Mouse (Mus musculus) frontal cortex, postnatal 36 days (tissue): ENCODE data around the gene Rnf34.

Experiments used
- DNase-seq, 2 experiments: peaks; one replicate each; pipeline ENCODE4 v3.0.0; 2022; ENCODE audit warnings: low spot score in 2 of 2

The Rnf34 gene

GRCm38 (mm10) chr5:122873573-122873972 lies 23.7 kb downstream of the Rnf34 start:
- DNase-seq: no peak

GRCm38 (mm10) chr5:122874359-122874758 lies 24.5 kb downstream of the Rnf34 start:
- no peak for DNase-seq

- no peak for DNase-seq
Observed at GRCm38 (mm10) chr5:122876671-122877070, 26.8 kb downstream of the Rnf34 start.

DNA sequence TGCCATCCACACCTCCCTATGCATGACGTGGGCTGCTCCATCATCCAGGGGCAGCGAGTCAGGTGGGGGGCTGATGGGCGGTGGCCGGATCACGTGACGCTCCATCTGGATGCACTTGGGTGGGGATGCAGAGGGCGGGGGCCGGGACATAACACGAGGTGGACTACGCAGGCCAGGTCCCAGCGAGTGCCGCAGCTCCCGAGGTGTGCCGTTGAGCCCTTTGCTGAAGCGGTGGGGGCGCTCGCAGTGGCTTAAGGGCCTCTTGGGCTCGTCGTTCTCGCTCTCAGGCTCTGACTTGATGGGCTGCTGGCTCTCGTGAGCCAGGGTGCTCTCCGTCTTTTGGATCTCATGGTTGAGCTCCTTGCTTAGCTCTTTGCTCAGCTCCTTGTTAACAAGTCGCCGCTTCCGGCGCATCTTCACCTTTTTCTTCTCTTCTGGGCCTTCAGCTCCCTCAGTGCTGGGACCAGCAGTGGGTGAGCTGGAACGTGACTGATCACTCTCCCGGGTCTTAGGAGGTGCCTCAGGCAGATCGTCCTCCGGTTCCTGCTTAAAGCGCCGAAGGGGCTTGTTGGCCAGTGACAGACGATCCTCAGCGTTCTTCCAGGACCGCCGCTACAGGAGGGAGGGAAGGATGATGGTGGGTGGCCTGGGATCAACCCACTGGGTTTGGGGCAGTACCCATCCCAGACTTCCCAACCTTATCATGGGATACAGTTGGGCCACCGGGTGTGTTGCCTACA lies 30.6 kb downstream of the Rnf34 start:
- DNase-seq: no peak

DNA sequence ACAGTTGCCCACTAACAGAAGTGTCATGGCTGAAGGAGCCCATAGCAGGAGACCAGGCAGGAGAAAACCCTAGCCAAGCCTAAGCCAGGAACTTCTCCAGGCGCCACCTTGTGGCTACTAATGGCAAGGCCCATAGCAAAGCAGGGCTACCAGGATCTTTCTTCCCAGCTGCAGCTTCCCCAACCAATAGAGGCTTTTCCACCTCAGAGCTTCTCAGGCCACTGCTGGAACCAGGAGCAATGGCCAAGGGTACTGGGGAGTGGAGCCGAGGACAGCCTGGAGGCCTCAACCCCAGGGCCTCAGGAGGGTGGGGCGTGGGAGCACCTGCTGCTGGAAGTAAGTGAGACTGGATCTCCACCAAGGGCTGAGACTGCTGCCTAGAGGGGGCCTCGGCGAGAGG lies 31.5 kb downstream of the Rnf34 start:
- DNase-seq: peak; percentile 61 to 79

DNA sequence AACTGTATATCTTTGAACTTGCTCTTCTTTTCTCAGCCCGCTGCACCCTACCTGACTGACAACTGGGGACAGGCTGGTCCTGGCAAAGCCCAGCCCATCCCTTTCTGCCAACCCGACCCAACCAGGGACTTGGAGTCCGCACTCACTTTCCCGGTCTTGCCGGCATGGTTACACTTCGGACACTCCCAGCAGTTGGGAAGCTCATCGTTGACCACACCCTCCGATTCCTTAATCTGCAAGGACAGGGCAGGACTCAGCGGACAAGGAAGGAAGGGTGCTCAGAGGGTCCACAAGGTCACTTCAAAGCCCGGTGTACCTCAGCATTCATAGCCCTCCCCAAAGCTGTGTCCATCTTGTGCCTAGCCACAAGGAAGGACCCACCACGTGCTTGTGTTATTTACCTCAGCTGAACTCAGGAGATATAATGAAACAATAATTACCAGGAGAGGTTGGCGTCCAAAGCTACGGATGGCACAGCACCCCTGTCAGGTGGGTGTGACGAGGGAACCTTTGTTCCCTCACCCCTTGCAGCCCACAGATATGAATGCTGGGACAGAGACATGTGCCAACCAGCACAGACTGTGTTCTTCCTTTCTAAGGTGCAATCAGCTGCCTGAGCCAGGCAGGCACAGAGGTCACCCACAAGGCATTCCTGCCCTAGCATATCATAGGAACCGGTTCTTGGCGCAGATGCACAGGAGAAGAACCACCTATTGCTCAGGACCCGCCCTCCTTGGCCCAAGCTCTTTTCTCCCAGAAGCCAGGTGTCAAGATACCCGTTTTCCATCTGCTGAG lies 32.6 kb downstream of the Rnf34 start:
- DNase-seq: no peak

- no peak for DNase-seq
Observed at GRCm38 (mm10) chr5:122883237-122883636, 33.4 kb downstream of the Rnf34 start.

DNA sequence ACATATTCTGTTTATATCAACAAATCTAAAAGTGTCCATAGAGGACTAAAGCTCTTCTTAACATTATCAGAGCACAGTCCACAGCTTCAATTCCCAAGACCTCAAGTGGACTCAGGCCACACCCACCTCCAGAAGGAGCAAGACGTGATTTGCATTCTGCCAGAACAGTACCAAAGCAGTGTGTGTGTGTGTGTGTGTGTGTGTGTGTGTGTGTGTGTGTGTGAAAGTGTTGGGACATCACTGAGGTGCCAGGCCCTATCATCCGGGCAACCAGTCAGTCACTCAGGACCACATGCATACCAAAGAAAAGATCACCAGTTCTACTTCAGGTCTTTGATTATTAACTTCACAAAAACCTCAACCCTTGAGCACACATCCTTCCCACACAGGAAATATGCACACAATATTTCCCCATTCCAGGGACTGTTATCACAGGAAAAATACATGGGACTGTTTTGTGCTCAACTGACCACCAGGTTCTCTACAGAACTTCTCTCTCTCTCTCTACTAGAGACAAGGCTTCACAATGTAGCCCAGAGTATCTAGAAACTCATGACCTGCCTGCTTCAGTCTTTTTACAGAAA lies 33.9 kb downstream of the Rnf34 start:
- DNase-seq: no peak

DNA sequence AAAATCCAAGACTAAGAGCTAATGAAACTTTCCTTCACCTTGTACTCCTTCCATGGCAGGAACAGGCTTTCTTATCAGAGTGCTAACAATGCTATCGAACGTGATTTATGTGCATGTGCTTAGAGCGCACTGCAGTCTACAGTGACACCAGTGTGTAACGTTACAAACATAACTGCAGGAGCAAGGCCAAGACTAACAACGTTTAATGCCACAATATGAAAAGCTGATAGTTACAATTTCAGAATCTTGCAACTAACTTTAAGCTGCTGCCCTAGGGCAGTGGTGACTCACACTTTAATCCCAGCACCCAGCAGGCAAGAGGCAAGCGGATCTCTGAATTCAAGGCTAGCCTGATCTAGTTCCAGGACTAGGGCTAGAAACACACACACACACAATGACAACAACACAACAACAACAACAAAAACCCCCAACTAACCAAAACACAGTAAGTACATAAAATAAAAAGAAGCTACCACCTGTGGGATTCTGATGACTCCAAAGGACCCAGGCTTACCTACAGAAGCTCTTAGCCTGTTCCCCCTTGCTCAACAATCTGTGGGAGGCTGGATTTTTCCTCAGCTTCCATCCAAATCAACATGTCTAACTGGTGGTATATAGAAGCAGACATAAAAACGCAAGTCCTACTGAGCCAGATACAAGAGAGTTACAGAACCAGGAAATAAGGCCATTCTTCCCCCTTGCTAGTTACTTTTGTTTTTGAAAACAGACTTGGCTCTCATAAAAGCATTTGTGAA lies 34.9 kb downstream of the Rnf34 start:
- no peak for DNase-seq

- no peak for DNase-seq
Observed at GRCm38 (mm10) chr5:122887033-122887432, 37.2 kb downstream of the Rnf34 start.

DNA sequence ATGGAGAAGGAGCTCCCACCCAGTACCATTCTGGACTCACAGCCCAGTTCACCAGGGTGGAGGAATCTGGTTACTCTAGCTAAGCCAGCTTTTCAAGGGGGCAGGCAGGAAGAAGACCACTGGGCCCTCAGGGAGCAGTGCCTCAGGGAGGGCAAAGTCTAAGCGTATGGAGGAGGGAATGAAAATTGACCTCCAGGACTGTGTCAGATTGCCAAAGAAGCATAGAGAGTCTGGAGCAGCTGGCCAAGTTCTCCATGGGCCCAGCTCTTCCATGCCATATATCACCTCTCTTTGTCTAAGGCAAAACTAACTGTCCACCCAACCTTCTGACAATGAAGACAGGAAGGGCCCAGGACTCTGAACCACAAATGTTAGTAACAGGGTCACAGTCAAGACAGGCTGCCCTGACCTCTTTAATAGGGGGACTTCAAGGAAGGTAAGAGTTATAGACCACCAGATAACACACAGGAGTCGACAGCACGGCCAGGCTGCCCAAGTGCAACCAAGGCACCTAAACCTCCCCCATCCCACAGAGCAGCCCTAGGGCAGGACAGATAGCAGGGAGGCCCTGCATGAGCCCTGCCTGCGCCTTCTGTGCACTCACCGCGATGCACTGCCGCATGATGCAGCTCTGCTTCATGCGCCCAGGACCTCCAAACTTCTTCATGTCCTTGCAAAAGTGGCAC lies 38.2 kb downstream of the Rnf34 start:
- no peak for DNase-seq

- no peak for DNase-seq
Observed at GRCm38 (mm10) chr5:122888612-122889214, 38.9 kb downstream of the Rnf34 start.

DNA sequence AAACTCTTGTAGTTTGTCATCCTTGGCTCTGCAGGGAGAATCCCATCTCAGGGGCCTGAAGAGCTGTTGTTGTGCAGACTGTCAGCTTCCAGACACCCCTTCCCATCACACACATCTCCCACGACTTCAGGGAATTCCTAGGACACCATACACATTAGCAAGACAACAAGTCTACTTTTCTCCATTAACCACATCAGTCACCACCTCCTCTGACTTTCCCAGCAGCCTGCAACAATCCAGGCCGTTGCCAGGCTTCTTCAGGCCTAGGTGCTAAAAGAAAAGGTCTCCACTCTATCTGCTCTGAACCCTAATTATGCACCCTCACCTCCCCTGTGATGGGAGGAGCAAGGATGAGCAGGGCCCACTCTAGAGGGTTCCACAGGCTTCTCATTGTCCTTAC lies 40.5 kb downstream of the Rnf34 start:
- no peak for DNase-seq

GRCm38 (mm10) chr5:122893270-122893669 lies 43.4 kb downstream of the Rnf34 start:
- no peak for DNase-seq

- peak; percentile 55 to 68 for DNase-seq
Observed at GRCm38 (mm10) chr5:122894007-122894637, 44.3 kb downstream of the Rnf34 start.

- no peak for DNase-seq
Observed at GRCm38 (mm10) chr5:122894821-122895220, 45.0 kb downstream of the Rnf34 start.

DNA sequence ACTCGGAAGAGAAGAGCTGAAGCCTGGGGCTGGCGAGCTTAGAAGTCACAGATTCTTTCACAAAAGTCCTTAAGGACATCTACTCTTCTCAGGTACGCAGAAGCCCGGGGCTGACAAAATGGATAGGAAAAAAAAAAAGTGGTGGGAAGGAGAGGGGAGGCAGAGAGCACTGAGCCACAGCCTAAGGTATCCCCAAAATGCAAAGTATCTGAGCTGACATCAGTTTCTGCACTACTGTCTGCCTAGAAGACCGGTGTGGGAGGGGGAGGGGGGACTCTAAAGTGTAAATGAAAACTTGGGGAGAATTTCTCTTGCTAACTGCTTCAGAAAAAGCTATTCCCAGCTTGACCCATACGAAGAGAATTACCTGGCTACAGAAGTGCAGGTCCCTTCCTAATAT lies 48.3 kb downstream of the Rnf34 start:
- DNase-seq: no peak

DNA sequence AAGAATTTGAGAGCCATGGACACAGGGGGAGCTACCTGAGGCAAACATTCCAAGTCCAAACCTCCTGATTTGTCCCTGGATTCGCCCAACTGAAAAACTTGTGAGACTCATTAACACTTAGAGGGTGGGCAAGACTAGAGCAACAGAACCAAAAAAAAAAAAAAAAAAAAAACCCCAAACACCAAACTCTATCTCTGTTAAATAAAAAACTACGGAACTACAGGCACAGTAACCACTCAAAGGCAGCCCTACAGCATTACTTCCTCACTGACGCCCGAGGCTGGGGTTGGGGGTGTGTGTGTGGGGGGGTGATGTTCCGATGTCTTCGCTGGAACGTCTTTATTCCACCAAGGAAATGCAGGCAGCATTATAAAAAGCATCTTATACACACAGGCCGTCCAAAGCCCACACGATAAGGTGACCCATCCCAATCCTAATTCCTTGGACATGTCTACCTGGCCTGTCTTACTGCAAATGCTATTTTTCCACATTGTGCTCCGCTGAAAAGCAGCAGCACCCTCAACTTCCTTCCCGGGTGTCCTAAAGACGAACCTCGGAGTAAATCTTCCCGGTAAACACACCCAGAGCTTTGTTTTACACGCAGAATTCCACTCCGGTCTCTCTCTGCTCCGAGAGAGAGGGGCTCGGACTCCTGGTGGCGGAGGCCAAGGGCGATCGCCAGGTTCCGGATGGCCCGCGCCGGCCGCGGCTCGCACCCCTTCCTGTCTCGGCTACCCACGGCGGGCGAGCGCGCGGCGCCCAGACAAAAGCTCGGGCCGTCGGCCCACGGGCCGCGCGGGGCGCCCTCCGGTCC lies 49.3 kb downstream of the Rnf34 start:
- no peak for DNase-seq

GRCm38 (mm10) chr5:122899777-122900557 lies 50.1 kb downstream of the Rnf34 start:
- DNase-seq: peak; percentile 70 to 74
